ENCODE assay signal across 21 mouse cellular contexts in genomic region chr1:91714266-91714665, GRCm38 (mm10).
DNase-seq lines count a peak whose midpoint lies in the region; ATAC-seq lines count a peak whose summit lies in the region.
"Had no signal": no experiment of that assay in that cellular context is flagged by ENCODE, and none has a peak within 500 bp of the region (broad histone marks: within the 10 kb centered on the region; RNA-seq: fewer than 3 reads in every experiment).

No protein-coding gene starts in this region.

- no peak overlapping the region for H3K9ac ChIP-seq in intestine, embryonic 14.5 days (ENCODE audit: low read length)
- no peak overlapping the region for H3K9ac ChIP-seq in intestine, embryonic 16.5 days (ENCODE audit: low read depth, low read length)
- H3K9ac ChIP-seq: heart, embryonic 15.5 days; hindbrain, embryonic 12.5 days; liver, embryonic 14.5 days had no signal

- H3K27me3 ChIP-seq in intestine, embryonic 14.5 days (replicated peaks; ENCODE audit: control insufficient read depth, insufficient read depth, low read length): no peaks in the 10 kb centered on the region
- H3K27me3 ChIP-seq in intestine, embryonic 16.5 days (replicated peaks; ENCODE audit: control insufficient read depth, insufficient read depth, low read length): no peaks in the 10 kb centered on the region
- H3K27me3 ChIP-seq: heart, embryonic 15.5 days; hindbrain, embryonic 12.5 days had no signal

- H3K27ac ChIP-seq in intestine, embryonic 14.5 days (ENCODE audit: low read depth): no peak overlapping the region
- no peak overlapping the region for H3K27ac ChIP-seq in intestine, embryonic 16.5 days (ENCODE audit: low read length)
- H3K27ac ChIP-seq: heart, adult 2 months; heart, embryonic 15.5 days; hindbrain, embryonic 12.5 days; liver, embryonic 14.5 days had no signal

- no peak for ATAC-seq in intestine, embryonic 14.5 days (replicated peaks; ENCODE audit: low FRiP score, low TSS enrichment, low read depth)
- ATAC-seq in intestine, embryonic 16.5 days: no peak
- ATAC-seq: activated CD4-positive, CD25-positive, alpha-beta regulatory T cell, adult 4 months; inflammation-experienced regulatory T-cells, adult 6 months had no signal

- 83% methylated on average over 6 of the region's 6 CpGs for WGBS in intestine, embryonic 14.5 days
- 80% methylated on average over 6 of the region's 6 CpGs for WGBS in intestine, embryonic 16.5 days

- no peaks in the 10 kb centered on the region for H3K36me3 ChIP-seq in intestine, embryonic 14.5 days (ENCODE audit: control insufficient read depth, insufficient read depth, low read length)
- no peaks in the 10 kb centered on the region for H3K36me3 ChIP-seq in intestine, embryonic 16.5 days (ENCODE audit: control insufficient read depth, insufficient read depth, low read length)
- H3K36me3 ChIP-seq: G1E; heart, embryonic 15.5 days; hindbrain, embryonic 12.5 days had no signal

- no peak overlapping the region for H3K4me3 ChIP-seq in intestine, embryonic 14.5 days (ENCODE audit: low read depth, low read length)
- no peak overlapping the region for H3K4me3 ChIP-seq in intestine, embryonic 16.5 days (ENCODE audit: low read length)
- H3K4me3 ChIP-seq: heart, adult 2 months; heart, embryonic 15.5 days; hindbrain, embryonic 12.5 days had no signal

- H3K9me3 ChIP-seq in intestine, embryonic 14.5 days (ENCODE audit: control insufficient read depth, low read length): no peaks in the 10 kb centered on the region
- H3K9me3 ChIP-seq in intestine, embryonic 16.5 days (ENCODE audit: control insufficient read depth, low read length): no peaks in the 10 kb centered on the region
- H3K9me3 ChIP-seq: G1E; heart, embryonic 15.5 days; hindbrain, embryonic 12.5 days had no signal

- H3K4me2 ChIP-seq in intestine, embryonic 14.5 days (ENCODE audit: low read length): no peak overlapping the region
- no peak overlapping the region for H3K4me2 ChIP-seq in intestine, embryonic 16.5 days (ENCODE audit: low read depth, low read length)
- H3K4me2 ChIP-seq: heart, embryonic 15.5 days; hindbrain, embryonic 12.5 days; midbrain, embryonic 11.5 days had no signal

- peak; percentile 49 for DNase-seq in adrenal gland, adult 8-10 months
- no peak for DNase-seq in adrenal gland, postnatal 4 days (ENCODE audit: low spot score in 2 of 2)
- DNase-seq in intestine, embryonic 14.5 days (ENCODE audit: low spot score): peak; percentile 29
- peak; percentile 45 for DNase-seq in ovary, postnatal 36 days (ENCODE audit: low spot score)
- DNase-seq in ovary, postnatal 14 days (ENCODE audit: low spot score): no peak
- DNase-seq in skeletal muscle tissue, adult 2 months (ENCODE audit: low read depth, low spot score): peak; percentile 8
- no peak for DNase-seq in embryo, embryonic 10.5 days (ENCODE audit: low spot score)
- DNase-seq: cerebellum, adult 11 months; cerebellum, postnatal 10 days; heart, adult 2 months; kidney, adult 9 months; kidney, postnatal 25 days; lung, postnatal 4 days had no signal

- H3K4me1 ChIP-seq in intestine, embryonic 14.5 days (replicated peaks; ENCODE audit: control insufficient read depth, insufficient read depth, low read length): no peaks in the 10 kb centered on the region
- H3K4me1 ChIP-seq in intestine, embryonic 16.5 days (ENCODE audit: control insufficient read depth, insufficient read depth, low read length): no peaks in the 10 kb centered on the region
- H3K4me1 ChIP-seq: heart, embryonic 15.5 days; hindbrain, embryonic 12.5 days had no signal

Comparison
In these comparisons a context has a peak if more than half of its experiments do, and no peak if none do; other contexts are left out.
1. DNase-seq: peak in adrenal gland, adult 8-10 months (single experiment), intestine, embryonic 14.5 days (single experiment), ovary, postnatal 36 days (single experiment) and skeletal muscle tissue, adult 2 months (single experiment); none in adrenal gland, postnatal 4 days (0 of 2), ovary, postnatal 14 days (single experiment) and embryo, embryonic 10.5 days (single experiment).